Mouse (Mus musculus) urinary bladder, postnatal 0 days (tissue): ENCODE data around the gene Ctnnd1. TPM values are rescaled to one million over a fixed set of nuclear protein-coding genes. Genes with fewer than 3 reads are reported as not detected.

Experiments used
- polyA plus RNA-seq: library from polyadenylated mRNA; unstranded; fragments of >200 nt; fragmentation: Nextera tagmentation; extraction: Ambion mirVana; gene quantifications from 2 replicates; pipeline ENCODE4 v1.2.1, GENCODE M21; 2015

The Ctnnd1 gene
- 33.9 and 40.4 TPM in 2 replicates for polyA plus RNA-seq

DNA sequence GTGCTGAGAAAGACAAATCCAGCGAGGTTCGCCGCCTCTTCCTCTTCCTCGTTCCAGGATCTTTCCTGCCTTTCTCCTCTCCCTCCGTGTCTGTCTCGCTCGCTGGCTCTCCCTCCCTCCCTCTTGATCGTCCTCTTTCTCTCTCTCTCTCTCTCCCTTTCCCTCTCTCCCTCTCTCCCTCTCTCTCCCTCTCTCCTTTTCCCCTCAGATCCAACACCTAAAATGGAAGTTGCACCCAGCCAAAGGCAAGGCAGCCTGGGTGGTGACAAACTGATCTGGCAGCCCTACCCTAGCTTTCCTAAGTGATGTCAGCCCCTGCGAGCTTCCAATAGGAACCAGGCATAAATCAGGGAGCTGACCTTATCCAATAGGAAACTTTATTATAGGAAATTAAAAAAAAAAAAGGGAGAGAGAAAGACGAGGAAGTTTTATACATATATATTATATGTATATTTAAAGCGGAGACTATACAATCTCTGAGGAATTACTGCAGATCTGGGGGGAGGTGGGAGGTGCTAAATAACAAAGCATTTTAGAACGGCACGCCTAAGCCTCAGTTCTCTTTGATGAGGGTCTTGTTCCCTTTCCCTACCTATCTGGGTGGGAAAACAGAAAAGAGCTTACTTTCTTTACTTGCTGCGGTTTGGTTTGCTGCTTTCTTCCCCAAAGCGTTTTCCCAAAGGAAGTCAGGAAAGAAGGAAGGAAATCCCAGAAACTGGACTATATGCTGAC, at the start of gene Ctnnd1:
TSS of gene Ctnnd1 (minus strand) at position 302 of the 732 bp plus-strand sequence.

DNA sequence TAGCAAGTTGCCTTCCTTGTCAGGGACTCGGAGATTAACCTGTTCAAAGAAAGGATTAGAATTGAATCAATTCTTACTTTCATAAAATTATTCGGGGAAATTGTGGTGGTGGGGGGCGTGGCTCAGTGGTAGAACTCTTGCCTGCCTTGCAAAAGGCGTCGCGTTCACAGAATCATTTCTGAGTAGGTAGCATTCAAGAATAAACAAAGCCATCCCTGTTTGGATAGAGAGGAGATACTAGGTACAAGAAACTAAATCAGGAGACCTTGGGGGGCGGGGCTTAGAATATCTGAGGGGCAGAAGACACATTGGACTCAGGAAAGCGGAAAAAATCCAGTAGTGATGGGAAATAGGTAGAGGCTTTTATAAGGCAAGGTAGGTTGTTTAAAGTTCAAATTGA, 28.5 kb upstream of the Ctnnd1 start, which contains the start of gene Tmx2:
TSS of gene Tmx2 (minus strand) at position 125 of the 400 bp plus-strand sequence.

DNA sequence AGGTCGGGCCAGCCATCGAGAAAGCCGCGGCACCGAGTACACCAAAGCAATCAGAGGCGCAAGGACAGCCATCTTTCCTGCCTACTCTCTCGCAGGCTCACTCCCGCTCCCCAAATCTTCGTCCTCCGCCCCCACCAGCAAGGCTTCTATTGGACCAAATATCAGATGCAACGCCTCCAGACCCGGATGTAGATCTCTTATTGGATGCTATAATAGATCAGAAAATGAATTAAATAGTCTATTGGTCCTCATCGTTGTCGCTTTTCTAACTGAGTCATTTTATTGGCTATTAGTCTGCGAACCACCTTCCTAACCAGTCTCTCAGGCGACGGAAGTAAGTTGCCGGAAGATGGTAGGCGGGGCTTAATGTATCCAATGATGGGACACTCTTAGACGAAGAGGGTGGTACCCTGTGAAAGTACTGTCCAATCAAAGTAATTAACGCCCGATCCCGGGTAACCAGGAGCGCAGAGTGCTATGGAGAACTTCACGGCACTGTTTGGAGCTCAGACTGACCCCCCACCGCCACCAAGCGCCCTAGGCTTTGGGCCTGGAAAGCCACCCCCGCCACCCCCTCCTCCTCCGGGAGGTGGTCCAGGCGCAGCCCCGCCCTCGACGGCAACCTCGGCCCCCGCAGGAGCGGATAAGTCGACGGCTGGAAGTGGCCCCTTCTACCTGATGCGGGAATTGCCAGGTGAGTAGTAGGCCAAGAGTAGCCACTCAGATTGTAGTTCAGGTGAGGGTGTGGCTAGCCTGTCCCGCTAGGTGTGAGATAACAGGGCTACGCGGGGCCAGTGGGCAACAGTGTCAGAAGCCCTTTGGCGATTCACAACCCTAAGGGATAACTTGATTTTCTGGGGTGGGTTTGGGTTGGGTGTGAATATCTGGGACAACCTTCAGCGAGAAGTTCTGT, 27.7 kb upstream of the Ctnnd1 start, which contains the start of the genes Gm28635 and Med19:
TSS of gene Gm28635 (minus strand) at position 74 of the 913 bp plus-strand sequence.
TSS of gene Med19 (plus strand) at position 435 of the 913 bp plus-strand sequence.

DNA sequence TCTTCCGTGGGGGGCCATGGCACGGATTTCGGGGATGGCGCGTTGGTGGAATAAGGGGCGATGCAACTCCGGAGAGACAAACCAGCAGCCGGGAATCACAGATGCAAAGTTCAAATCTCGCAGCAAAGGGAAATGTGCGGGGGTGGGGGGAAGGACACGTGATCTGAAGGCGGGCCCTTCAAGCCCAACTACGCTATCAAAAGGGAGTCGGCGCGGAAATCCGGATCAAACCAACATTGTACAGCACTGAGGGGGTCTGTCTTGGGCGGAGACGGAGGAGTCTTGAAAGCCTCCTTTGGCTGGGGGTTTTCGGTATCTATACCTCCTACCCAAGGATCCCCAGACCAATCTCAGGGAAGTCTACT, 20.0 kb upstream of the Ctnnd1 start, which contains the start of gene Selenoh:
TSS of gene Selenoh (minus strand) at position 202 of the 365 bp plus-strand sequence.

DNA sequence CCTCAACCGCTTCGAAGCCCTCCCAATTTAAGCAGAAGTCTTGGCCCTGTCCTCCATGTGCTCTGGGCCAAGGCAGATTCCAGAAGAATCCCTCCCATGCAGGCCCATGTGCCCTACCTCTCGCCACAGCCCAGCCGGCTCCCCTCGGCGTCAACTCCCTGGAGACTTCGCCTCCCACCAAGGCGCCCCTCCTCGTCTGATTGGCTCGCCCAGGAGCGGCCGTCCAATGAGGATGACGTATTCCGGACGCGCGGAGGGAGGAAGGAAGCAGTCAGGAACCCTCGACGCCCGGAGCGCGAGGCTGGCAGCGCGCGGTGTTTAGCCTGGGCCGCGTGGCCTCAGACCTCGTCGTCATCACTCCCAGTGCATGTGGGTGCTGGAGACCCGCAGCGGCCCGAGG, 8.2 kb upstream of the Ctnnd1 start, which contains the start of gene Btbd18:
TSS of gene Btbd18 (plus strand) at position 274 of the 400 bp plus-strand sequence.

Other genes with a start within 250 kb of the Ctnnd1 start
- gene Calcrl, start 225.4 kb downstream of the Ctnnd1 start, polyA plus RNA-seq: 14.5 and 19.0 TPM in 2 replicates
- 22.3 and 24.4 TPM in 2 replicates for gene Tfpi, start 174.0 kb downstream of the Ctnnd1 start, polyA plus RNA-seq
- gene Btbd18, start 8.3 kb upstream of the Ctnnd1 start, polyA plus RNA-seq: not detected in 2 replicates
- gene Selenoh, start 20.0 kb upstream of the Ctnnd1 start, polyA plus RNA-seq: 81.5 and 92.3 TPM in 2 replicates
- not detected in 2 replicates for gene Gm28635, start 27.3 kb upstream of the Ctnnd1 start, polyA plus RNA-seq
- 14.9 and 19.1 TPM in 2 replicates for gene Med19, start 27.6 kb upstream of the Ctnnd1 start, polyA plus RNA-seq
- 53.1 and 59.6 TPM in 2 replicates for gene Tmx2, start 28.4 kb upstream of the Ctnnd1 start, polyA plus RNA-seq
- gene Zdhhc5, start 64.4 kb upstream of the Ctnnd1 start, polyA plus RNA-seq: 20.5 and 26.0 TPM in 2 replicates
- 13.2 and 13.6 TPM in 2 replicates for gene Clp1, start 76.6 kb upstream of the Ctnnd1 start, polyA plus RNA-seq
- gene Ypel4, start 83.3 kb upstream of the Ctnnd1 start, polyA plus RNA-seq: 2.1 and 2.6 TPM in 2 replicates
- gene Gm19426, start 92.9 kb upstream of the Ctnnd1 start, polyA plus RNA-seq: 3.4 and 4.7 TPM in 2 replicates
- gene Serping1, start 124.7 kb upstream of the Ctnnd1 start, polyA plus RNA-seq: 185 and 196 TPM in 2 replicates
- 53.1 and 85.5 TPM in 2 replicates for gene Ube2l6, start 148.1 kb upstream of the Ctnnd1 start, polyA plus RNA-seq
- gene Smtnl1, start 171.9 kb upstream of the Ctnnd1 start, polyA plus RNA-seq: 0.07 TPM in 1 of 2 replicates, not detected in the other
- 29.6 and 39.4 TPM in 2 replicates for gene Timm10, start 176.2 kb upstream of the Ctnnd1 start, polyA plus RNA-seq
- gene Slc43a1, start 188.1 kb upstream of the Ctnnd1 start, polyA plus RNA-seq: 8.9 and 9.0 TPM in 2 replicates
- gene Rtn4rl2, start 235.9 kb upstream of the Ctnnd1 start, polyA plus RNA-seq: 0.96 and 1.2 TPM in 2 replicates